Mouse (Mus musculus) thymus, postnatal 10 days (tissue): ENCODE data around the gene Atp1a3.

Experiments
- DNase-seq, 2 experiments: peaks; one replicate each; pipeline ENCODE4 v3.0.0; 2021; ENCODE audit warnings: low spot score in 2 of 2

Gene Atp1a3

DNA sequence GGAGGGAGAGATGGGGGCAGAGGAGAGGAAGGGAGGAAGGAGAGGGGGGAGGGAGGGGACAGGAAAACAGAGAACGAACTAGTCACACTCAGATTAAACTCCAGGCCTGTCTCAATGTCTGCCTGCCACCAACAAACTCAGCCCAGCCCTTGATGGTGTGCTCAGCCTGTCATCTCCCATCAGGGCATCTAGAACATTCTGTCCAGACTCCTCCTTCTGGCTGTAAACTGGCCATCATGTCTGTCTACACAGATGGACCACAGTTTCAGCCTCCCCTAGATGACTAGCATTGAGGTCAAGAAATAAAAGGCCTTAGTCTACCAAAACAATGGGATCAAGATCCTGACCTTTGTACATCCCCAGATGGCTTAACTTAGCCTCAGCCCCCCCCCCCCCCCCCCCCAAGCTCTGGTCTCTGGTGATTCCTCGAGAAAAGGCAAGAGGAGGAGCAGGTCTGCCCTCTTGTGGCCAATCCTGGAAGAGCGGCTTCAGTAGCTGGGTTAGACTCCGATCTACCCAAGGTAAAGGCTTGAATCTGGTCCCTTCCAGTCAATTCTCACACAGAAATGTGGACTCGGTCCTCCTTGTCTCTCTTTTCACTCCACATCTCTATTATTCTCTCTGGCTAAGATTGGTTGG is 40.7 kb downstream of the Atp1a3 start:
- DNase-seq: peak; percentile 53 to 84

DNA sequence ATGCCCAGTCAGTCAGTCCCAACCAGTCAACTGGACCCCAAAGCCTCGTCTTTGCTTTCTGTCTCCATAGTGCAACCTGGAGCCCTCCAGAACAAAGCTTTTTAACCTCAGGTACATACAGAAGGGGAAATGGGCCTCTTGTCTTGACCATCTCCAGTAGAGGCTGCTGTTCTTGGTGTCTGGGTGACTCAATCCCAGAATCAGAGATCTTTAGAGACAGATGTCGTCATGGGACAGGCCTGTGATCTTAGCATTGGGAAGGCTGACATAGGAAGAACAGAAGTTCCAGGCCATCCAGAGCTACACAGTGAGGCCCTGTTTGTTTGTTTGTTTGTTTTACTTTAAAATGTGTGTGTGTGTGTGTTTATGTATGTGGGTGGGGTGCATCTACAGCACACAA is 41.5 kb downstream of the Atp1a3 start:
- DNase-seq: no peak

DNA sequence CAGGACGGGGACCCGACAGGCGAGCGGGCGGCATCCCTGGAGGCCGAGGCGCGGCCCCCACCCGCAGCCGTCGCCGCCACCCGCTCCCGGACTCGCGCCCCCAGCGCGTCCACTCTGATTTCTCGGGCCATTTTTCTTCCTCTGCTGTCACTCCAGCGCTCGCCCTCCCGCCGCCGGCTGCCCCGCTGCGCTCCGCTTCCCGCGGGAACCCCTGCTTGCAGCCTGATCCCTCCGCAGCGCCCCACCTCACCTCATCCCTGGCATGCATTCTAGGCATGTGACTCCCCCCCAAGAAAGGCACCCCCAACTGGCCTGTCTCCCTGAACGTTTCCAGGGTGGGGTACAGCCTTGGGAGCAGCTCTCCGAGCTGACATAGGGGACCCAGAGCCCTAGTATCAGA is 50.5 kb downstream of the Atp1a3 start:
- DNase-seq: no peak

DNA sequence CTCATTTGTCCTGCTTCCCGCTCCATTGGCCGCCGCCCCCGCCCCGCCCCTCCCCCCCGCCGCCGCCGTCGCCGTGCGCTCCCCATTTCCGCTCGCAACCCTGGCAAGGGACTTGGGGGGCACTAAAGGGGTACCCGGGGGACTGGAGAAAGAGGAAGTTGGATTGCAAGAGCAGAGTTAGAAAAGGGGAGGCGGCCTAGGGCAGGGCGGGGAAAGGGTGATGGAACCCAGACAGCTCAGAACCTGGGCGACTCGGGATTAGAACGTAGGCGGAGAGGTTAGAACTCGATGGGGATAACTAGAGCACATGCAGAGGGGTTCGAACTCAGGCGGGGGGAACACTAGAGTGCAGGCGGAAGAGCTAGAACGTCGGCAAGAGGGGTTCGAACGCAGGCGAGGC is 51.3 kb downstream of the Atp1a3 start:
- DNase-seq: peak; percentile 69

DNA sequence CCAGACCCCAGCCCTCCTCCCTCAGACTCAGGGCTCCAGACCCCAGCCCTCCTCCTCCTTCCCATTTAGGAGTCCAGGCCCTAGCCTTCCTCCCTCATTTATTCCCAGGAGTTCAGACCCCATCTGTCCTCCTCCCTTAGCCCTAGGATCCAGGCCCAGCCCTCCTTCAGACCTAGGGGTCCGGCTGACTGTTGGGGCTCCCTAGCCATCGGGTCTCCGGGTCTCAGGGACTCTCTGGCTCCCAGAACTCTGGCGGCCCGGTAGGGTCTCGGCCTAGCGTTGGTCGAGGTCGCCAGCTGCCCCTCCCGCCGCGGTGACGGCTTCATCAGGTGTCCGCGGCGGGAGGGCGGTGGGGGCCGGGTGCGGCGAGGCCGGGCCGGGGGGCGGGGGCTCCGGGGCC is 51.8 kb downstream of the Atp1a3 start:
- no peak for DNase-seq

DNA sequence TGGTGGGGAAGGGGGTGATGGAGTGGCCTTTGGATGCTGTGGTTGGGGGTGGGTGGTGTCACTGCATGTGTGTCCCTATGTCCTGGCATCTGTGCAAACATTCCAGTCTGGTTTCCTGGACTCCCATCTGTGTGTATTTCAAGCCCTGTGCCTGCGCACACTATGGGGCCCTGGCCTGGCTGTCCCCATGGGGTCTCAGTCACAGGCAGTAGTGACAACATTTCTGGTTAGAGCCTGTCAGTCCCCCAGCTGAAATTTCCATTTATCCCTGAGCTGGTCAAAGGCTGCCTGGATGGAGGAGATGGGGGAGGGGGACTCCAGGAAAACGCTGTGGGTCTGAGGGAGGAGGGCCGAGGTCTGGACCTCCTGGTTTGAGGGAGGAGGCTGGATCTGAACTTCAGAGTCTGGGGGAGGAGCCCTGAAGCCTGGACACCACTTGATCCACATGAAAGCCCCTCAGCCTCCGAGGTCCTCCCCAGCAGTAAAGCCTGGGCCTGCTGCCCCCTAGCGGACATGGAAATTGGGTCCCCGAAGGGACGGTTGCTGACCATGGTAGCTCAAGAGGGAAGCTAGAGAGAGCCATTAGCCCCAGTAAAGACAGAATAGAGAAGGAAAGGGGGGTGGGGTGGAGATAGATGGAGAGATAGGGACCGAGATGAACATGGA is 55.7 kb downstream of the Atp1a3 start:
- DNase-seq: peak; percentile 63 to 82

DNA sequence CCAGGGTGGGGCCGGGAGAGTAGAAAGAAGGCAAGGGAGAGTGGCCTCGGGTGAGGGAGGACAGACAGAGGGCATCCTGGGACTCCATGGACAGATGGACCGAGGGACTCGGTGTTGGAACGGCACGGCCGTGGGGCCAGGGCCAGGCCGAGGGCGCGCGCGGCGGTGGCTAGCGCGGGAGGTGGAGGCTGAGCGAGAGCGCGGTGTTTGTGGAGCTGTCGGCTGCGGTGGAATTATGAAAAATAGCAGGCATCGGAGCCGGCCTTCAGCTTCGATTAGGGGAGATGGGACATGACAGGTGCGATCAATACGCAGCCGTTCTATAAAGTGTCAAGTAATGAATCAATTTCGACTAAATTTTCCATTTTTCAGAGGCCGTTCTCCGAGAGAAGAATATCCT is 57.0 kb downstream of the Atp1a3 start:
- DNase-seq: no peak

DNA sequence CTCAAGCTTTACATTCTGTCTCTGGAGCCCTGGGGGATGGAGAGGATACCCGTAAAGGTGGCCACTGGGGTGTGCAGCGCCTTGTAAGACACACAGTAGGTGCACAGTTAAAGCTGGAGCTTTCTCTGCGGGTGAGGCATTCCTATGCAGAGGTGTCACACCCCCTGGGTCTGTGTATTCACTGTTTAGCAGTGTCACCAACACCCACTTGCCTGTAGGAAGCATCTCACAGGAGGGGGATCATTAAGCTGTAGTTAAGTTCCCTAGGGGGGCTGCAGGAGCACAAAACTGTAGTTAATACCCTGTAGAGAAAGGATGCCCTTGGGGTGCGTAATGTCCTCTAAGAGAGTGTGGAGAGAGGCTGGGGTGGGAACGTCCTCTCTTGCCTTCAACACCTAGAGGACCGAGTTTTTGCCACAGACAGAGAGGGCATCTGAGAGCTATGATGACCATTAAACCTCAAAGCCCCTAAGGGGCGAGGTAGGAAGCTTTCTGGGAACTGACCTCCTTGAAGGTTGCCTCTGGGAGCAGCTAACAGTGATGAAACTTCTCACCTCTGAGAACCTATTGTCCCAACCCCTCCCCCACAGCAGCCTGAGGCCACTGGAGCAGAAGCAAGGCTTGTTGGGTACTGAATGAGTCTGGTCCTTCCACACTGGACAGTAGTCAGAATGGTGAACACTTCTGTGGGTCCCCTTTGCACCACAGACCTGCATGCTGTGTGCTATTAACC is 58.3 kb downstream of the Atp1a3 start:
- DNase-seq: no peak

DNA sequence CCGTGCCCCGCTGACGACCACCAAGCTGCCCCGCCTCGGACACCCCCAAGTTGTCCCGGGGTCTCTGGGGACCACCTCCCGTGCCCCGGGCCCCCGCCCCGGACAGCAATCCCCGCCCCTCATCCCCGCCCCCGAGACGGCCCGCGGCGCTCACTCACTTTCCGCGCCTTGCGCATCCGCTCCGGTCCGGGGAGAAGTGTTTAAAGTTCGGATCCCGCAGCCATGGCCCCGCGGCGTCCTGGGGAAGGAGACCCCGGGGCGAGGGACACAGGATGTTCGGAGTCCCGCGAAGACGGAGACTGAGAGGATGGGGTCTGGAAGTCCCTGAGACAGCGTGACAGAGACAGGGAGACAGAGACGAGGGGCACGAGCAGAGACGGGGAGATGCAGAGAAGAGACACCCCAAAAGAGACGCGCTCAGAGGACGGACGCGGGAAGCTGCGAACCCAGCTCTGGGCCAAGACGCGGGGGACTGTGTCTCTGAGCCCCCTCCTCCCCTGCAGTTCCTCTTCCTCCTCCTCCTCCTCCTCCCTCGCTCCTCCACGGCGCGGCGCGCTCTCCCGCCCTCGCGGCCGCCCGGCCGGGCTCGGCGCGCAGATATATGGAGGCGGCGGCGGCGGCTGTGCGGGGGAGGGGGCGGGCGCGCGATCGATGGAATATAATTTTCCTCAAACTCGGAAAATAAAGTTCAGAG is 61.4 kb downstream of the Atp1a3 start, which contains the start of gene Gm4881:
Gm4881 (minus strand) TSS at position 238 of the 694 bp plus-strand sequence.
- no peak for DNase-seq

DNA sequence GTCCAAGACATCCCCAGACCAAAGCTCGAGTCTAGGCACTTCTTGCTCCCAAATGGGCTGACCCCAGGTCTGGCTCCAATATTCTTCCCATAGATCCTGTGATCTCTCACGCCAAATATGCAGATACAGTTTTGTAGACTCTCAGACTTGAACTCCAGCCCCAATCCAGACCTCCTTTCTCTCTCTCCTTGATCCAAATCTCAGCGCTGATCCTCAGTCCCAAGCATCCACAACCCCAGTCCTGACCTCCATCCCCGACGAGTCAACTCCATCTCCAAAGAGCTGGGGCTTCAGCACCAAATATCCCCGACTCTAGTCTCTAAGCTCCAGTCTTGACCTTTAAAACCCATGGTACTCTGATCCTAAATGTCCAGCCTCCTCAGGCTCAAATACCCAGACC is 62.1 kb downstream of the Atp1a3 start:
- no peak for DNase-seq

DNA sequence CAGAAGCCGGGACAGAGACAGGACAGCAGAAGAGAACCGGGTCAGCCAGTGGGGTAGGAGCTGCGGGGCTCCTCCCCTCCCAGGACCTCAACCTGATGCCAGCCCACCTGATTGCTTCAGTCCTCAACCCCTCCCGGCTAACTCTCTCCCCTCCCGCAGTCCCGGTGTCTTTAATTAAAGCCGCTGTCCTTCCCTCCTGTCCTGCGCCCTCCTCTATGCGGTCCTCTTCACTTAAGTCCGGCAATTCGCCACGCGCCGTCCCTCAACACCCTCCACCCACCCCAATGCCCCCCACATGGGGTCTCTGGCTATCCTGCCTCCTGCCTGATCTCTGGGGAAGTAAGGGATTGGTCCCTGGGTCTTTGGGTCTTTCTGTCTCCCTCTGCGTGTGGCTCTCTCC is 74.1 kb downstream of the Atp1a3 start:
- DNase-seq: no peak

DNA sequence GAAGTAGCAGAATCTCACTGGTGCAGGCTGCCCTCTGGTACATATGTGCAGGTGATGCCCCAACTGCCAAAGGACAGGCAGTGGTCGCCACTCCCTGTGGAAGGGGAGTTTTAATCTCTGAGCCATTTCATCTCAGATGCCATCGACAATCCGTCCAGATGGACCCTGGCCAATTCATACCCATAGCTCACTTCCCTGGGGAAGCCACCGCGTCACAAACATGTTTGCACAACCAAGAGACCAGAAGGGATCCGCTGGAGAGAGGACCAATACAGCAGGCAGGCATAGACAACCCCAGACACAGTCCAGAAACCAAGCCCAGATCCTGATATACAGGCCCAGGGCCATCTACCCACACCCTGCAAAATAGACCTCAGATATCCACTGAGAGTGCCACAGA is 75.3 kb downstream of the Atp1a3 start:
- no peak for DNase-seq
